Mouse (Mus musculus): ENCODE results near the gene Lman2l. TPM values are rescaled to one million over a fixed set of nuclear protein-coding genes. Genes with fewer than 3 reads are reported as not detected.

Lman2l gene
- polyA plus RNA-seq, 1 experiment from 2014 or later, result 17.1 TPM

GRCm38 (mm10) chr1:36441101-36441500 is 4.0 kb downstream of the Lman2l start:
- Histone ChIP-seq H3K36me3 (ENCODE audit: inconsistent target) (peaks cover 21% of the 10 kb centered on the region; the same call in 1 of the 2 replicates), H3K4me3 (ENCODE audit: inconsistent target) (no peak overlapping the region), H3K79me2 (ENCODE audit: inconsistent target) (peaks cover 7% of the 10 kb centered on the region; the same call in 1 of the 2 replicates), H3K27ac (no peak overlapping the region)
- 91% methylated on average over 4 of the region's 4 CpGs for WGBS (ENCODE audit: missing documents)

- Histone ChIP-seq H3K79me2 (ENCODE audit: inconsistent target) (no peaks in the 10 kb centered on the region), H3K4me3 (ENCODE audit: inconsistent target) (no peak overlapping the region), H3K27ac (peak overlapping the region; percentile 48), H3K36me3 (ENCODE audit: inconsistent target) (peaks cover 42% of the 10 kb centered on the region)
- 76% methylated on average over 3 of the region's 3 CpGs for WGBS (ENCODE audit: missing documents)
Observed at GRCm38 (mm10) chr1:36437223-36437622, 7.8 kb downstream of the Lman2l start.

- H3K79me2 ChIP-seq (ENCODE audit: inconsistent target), result no peaks in the 10 kb centered on the region
- WGBS (ENCODE audit: missing documents), result 71% methylated on average over 6 of the region's 6 CpGs
- H3K27ac ChIP-seq, result peak overlapping the region; percentile 48
- H3K4me3 ChIP-seq (ENCODE audit: inconsistent target), result no peak overlapping the region
- peaks cover 45% of the 10 kb centered on the region for H3K36me3 ChIP-seq (ENCODE audit: inconsistent target)
Observed at GRCm38 (mm10) chr1:36436515-36436914, 8.6 kb downstream of the Lman2l start.

- Histone ChIP-seq H3K79me2 (ENCODE audit: inconsistent target) (no peaks in the 10 kb centered on the region), H3K27ac (no peak overlapping the region), H3K36me3 (ENCODE audit: inconsistent target) (peaks cover 50% of the 10 kb centered on the region), H3K4me3 (ENCODE audit: inconsistent target) (no peak overlapping the region)
- WGBS (ENCODE audit: missing documents), result 88% methylated on average over 4 of the region's 4 CpGs
Observed at GRCm38 (mm10) chr1:36435071-36435470, 10.0 kb downstream of the Lman2l start.

- Histone ChIP-seq H3K27ac (no peak overlapping the region), H3K79me2 (ENCODE audit: inconsistent target) (no peaks in the 10 kb centered on the region), H3K4me3 (ENCODE audit: inconsistent target) (no peak overlapping the region), H3K36me3 (ENCODE audit: inconsistent target) (peaks cover 53% of the 10 kb centered on the region)
- 97% methylated on average over 3 of the region's 3 CpGs for WGBS (ENCODE audit: missing documents)
Observed at GRCm38 (mm10) chr1:36433616-36434015, 11.5 kb downstream of the Lman2l start.

- 94% methylated on average over 4 of the region's 4 CpGs for WGBS (ENCODE audit: missing documents)
- H3K4me3 ChIP-seq (ENCODE audit: inconsistent target), result no peak overlapping the region
- no peak overlapping the region for H3K27ac ChIP-seq
- H3K79me2 ChIP-seq (ENCODE audit: inconsistent target), result no peaks in the 10 kb centered on the region
- peaks cover 53% of the 10 kb centered on the region for H3K36me3 ChIP-seq (ENCODE audit: inconsistent target)
Observed at GRCm38 (mm10) chr1:36432999-36433398, 12.1 kb downstream of the Lman2l start.

GRCm38 (mm10) chr1:36429511-36429910 is 15.6 kb downstream of the Lman2l start:
- no peaks in the 10 kb centered on the region for H3K79me2 ChIP-seq (ENCODE audit: inconsistent target)
- no peak overlapping the region for H3K4me3 ChIP-seq (ENCODE audit: inconsistent target)
- no peak overlapping the region for H3K27ac ChIP-seq
- 93% methylated on average over 2 of the region's 2 CpGs for WGBS (ENCODE audit: missing documents)
- H3K36me3 ChIP-seq (ENCODE audit: inconsistent target), result peaks cover 75% of the 10 kb centered on the region

- WGBS (ENCODE audit: missing documents), result 72% methylated on average over 6 of the region's 6 CpGs
- H3K79me2 ChIP-seq (ENCODE audit: inconsistent target), result no peaks in the 10 kb centered on the region
- no peak overlapping the region for H3K27ac ChIP-seq
- H3K4me3 ChIP-seq (ENCODE audit: inconsistent target), result no peak overlapping the region
- H3K36me3 ChIP-seq (ENCODE audit: inconsistent target), result no peaks in the 10 kb centered on the region
Observed at GRCm38 (mm10) chr1:36404531-36404930, 40.5 kb downstream of the Lman2l start.

GRCm38 (mm10) chr1:36401509-36401908 is 43.6 kb downstream of the Lman2l start:
- Histone ChIP-seq H3K27ac (no peak overlapping the region), H3K79me2 (ENCODE audit: inconsistent target) (no peaks in the 10 kb centered on the region), H3K36me3 (ENCODE audit: inconsistent target) (no peaks in the 10 kb centered on the region), H3K4me3 (ENCODE audit: inconsistent target) (no peak overlapping the region)
- WGBS (ENCODE audit: missing documents), result 94% methylated on average over 4 of the region's 4 CpGs

- no peak overlapping the region for H3K27ac ChIP-seq
Observed at GRCm38 (mm10) chr1:36397041-36397440, 48.0 kb downstream of the Lman2l start.

GRCm38 (mm10) chr1:36379582-36379981 is 65.5 kb downstream of the Lman2l start:
- Histone ChIP-seq H3K36me3 (ENCODE audit: inconsistent target) (no peaks in the 10 kb centered on the region), H3K27ac (no peak overlapping the region), H3K79me2 (ENCODE audit: inconsistent target) (no peaks in the 10 kb centered on the region), H3K4me3 (ENCODE audit: inconsistent target) (no peak overlapping the region)
- 90% methylated on average over 4 of the region's 4 CpGs for WGBS (ENCODE audit: missing documents)

More at GRCm38 (mm10) chr1:36397041-36397440, 48.0 kb downstream of the Lman2l start:
- Histone ChIP-seq H3K79me2 (ENCODE audit: inconsistent target) (no peaks in the 10 kb centered on the region), H3K4me3 (ENCODE audit: inconsistent target) (no peak overlapping the region), H3K36me3 (ENCODE audit: inconsistent target) (no peaks in the 10 kb centered on the region)
- 61% methylated on average over 6 of the region's 6 CpGs for WGBS (ENCODE audit: missing documents)

GRCm38 (mm10) chr1:36378880-36379279 is 66.2 kb downstream of the Lman2l start:
- no peak overlapping the region for H3K27ac ChIP-seq
- H3K4me3 ChIP-seq (ENCODE audit: inconsistent target), result no peak overlapping the region
- H3K36me3 ChIP-seq (ENCODE audit: inconsistent target), result no peaks in the 10 kb centered on the region
- H3K79me2 ChIP-seq (ENCODE audit: inconsistent target), result no peaks in the 10 kb centered on the region
- 85% methylated on average over 6 of the region's 6 CpGs for WGBS (ENCODE audit: missing documents)

- H3K79me2 ChIP-seq (ENCODE audit: inconsistent target), result peaks cover 14% of the 10 kb centered on the region
- WGBS (ENCODE audit: missing documents), result 90% methylated on average over 10 of the region's 10 CpGs
- no peak within 1 kb of the TSS for H3K4me3 ChIP-seq (ENCODE audit: inconsistent target)
- no peak within 1 kb of the TSS for H3K27ac ChIP-seq
- no peaks in the 10 kb centered on the region for H3K36me3 ChIP-seq (ENCODE audit: inconsistent target)
Observed at GRCm38 (mm10) chr1:36371934-36372845, 72.9 kb downstream of the Lman2l start, which contains the start of gene Fer1l5. TSS of gene Fer1l5 (plus strand) at chr1:36372291.

GRCm38 (mm10) chr1:36370918-36371317 is 74.2 kb downstream of the Lman2l start:
- no peaks in the 10 kb centered on the region for H3K36me3 ChIP-seq (ENCODE audit: inconsistent target)

More at GRCm38 (mm10) chr1:36370918-36371317, 74.2 kb downstream of the Lman2l start:
- Histone ChIP-seq H3K27ac (no peak overlapping the region), H3K4me3 (ENCODE audit: inconsistent target) (no peak overlapping the region), H3K79me2 (ENCODE audit: inconsistent target) (peaks cover 27% of the 10 kb centered on the region)
- WGBS (ENCODE audit: missing documents), result 91% methylated on average over 6 of the region's 6 CpGs
